Mouse (Mus musculus): ENCODE measurements at regions not wholly inside any gene's neighbourhood (a gene's known extent, or its start where the extent isn't known, plus 50 kb on each side); places are given as distances from the start of the nearest gene placed in this dataset.
A peak's percentile ranks its signal among the peaks of the same experiment; 100 is the strongest.

DNA sequence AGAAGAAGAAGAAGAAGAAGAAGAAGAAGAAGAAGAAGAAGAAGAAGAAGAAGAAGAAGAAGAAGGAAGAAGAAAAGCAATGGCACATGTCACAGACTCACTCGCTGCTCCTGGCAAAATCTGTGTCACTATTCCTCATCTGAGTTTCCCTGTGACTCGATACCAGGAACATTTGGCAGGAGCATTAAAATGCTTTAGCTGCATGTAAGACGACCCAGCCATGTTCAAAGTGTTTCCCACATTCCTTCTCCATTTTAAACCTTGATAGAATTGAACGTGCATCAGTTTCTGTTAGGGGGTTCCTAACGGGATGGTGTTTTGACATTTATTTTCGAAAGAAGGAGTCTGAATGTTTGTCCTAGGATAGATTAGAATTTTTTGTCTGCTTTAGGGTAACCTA, 51.2 kb upstream of the Pja2 start:
- TF ChIP-seq CTCF (IDR thresholded peaks at IDR 0.05; ENCODE audit: low read depth, low read length) (no peak), EP300 (IDR thresholded peaks at IDR 0.05; ENCODE audit: insufficient read depth, low read depth, low read length) (no peak), POLR2A (IDR thresholded peaks at IDR 0.05; ENCODE audit: insufficient read depth, low read length) (no peak)
- Histone ChIP-seq H3K27ac (ENCODE audit: insufficient read depth, low read length) (no peak overlapping the region), H3K4me1 (ENCODE audit: control insufficient read depth, insufficient read depth, low read length) (no peaks in the 10 kb centered on the region), H3K27me3 (ENCODE audit: control insufficient read depth, insufficient read depth, low read length, poor library complexity, severe bottlenecking) (no peaks in the 10 kb centered on the region), H3K9ac (ENCODE audit: low read depth, poor library complexity, severe bottlenecking) (no peak overlapping the region), H3K4me3 (ENCODE audit: low read depth, low read length) (no peak overlapping the region), H3K36me3 (ENCODE audit: control insufficient read depth, insufficient read depth, low read length, poor library complexity, severe bottlenecking) (no peaks in the 10 kb centered on the region), H3K9me3 (replicated peaks; ENCODE audit: control insufficient read depth, insufficient read depth, low read length, poor library complexity, severe bottlenecking) (no peaks in the 10 kb centered on the region)

DNA sequence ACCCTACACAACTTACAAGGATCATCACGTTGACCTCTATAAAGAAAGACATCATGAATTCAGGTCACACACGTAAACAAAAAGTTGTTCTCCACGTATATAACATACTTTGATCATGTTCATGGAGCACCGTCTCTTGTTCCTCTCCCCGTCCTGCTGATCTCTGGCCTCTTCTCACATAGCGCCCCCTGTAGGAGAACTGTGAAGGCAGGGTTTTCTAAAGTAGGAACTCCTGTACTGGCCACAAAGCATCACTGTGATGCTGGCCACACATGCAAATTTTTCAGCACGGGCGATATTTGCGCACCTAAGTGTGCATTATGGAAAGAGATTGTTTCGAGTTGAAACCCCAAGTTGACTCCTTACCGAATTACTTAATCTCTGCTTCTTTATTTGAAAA, 51.9 kb upstream of the Pja2 start:
- H3K36me3 ChIP-seq (ENCODE audit: control insufficient read depth, insufficient read depth, low read length, poor library complexity, severe bottlenecking): no peaks in the 10 kb centered on the region
- H3K4me1 ChIP-seq (ENCODE audit: control insufficient read depth, insufficient read depth, low read length): no peaks in the 10 kb centered on the region
- H3K4me3 ChIP-seq (ENCODE audit: low read depth, low read length): no peak overlapping the region
- H3K9me3 ChIP-seq (replicated peaks; ENCODE audit: control insufficient read depth, insufficient read depth, low read length, poor library complexity, severe bottlenecking): no peaks in the 10 kb centered on the region
- H3K9ac ChIP-seq (ENCODE audit: low read depth, poor library complexity, severe bottlenecking): no peak overlapping the region
- no peak for TF ChIP-seq POLR2A (IDR thresholded peaks at IDR 0.05; ENCODE audit: insufficient read depth, low read length)
- no peak for TF ChIP-seq EP300 (IDR thresholded peaks at IDR 0.05; ENCODE audit: insufficient read depth, low read depth, low read length)
- peak; percentile 21 for TF ChIP-seq CTCF (IDR thresholded peaks at IDR 0.05; ENCODE audit: low read depth, low read length)
- H3K27ac ChIP-seq (ENCODE audit: insufficient read depth, low read length): no peak overlapping the region
- H3K27me3 ChIP-seq (ENCODE audit: control insufficient read depth, insufficient read depth, low read length, poor library complexity, severe bottlenecking): no peaks in the 10 kb centered on the region

DNA sequence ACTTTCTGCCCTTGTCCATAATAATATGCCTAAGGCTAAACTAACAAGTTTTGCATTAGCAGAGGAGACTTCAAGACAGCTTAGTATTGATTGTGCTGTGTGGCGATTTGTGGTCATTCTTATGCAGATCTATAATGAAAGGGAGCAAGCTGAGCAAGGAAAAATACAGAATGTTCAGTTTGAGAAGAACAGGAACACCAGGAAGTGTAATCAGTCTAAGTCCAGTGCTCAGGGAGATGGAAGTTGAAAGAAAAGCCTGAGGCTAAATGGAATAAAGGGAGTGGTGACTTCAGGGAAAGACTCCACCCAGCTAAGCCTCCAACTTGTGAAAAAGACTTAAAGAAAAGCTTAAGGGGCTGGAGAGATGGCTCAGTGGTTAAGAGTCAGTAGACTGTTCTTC, 58.6 kb upstream of the Pja2 start:
- H3K9me3 ChIP-seq (replicated peaks; ENCODE audit: control insufficient read depth, insufficient read depth, low read length, poor library complexity, severe bottlenecking): peaks cover 3% of the 10 kb centered on the region
- no peak for TF ChIP-seq EP300 (IDR thresholded peaks at IDR 0.05; ENCODE audit: insufficient read depth, low read depth, low read length)
- TF ChIP-seq CTCF (IDR thresholded peaks at IDR 0.05; ENCODE audit: low read depth, low read length): no peak
- TF ChIP-seq POLR2A (IDR thresholded peaks at IDR 0.05; ENCODE audit: insufficient read depth, low read length): no peak
- H3K36me3 ChIP-seq (ENCODE audit: control insufficient read depth, insufficient read depth, low read length, poor library complexity, severe bottlenecking): no peaks in the 10 kb centered on the region
- no peak overlapping the region for H3K4me3 ChIP-seq (ENCODE audit: low read depth, low read length)
- H3K4me1 ChIP-seq (ENCODE audit: control insufficient read depth, insufficient read depth, low read length): no peaks in the 10 kb centered on the region
- no peaks in the 10 kb centered on the region for H3K27me3 ChIP-seq (ENCODE audit: control insufficient read depth, insufficient read depth, low read length, poor library complexity, severe bottlenecking)
- no peak overlapping the region for H3K27ac ChIP-seq (ENCODE audit: insufficient read depth, low read length)
- H3K9ac ChIP-seq (ENCODE audit: low read depth, poor library complexity, severe bottlenecking): no peak overlapping the region

DNA sequence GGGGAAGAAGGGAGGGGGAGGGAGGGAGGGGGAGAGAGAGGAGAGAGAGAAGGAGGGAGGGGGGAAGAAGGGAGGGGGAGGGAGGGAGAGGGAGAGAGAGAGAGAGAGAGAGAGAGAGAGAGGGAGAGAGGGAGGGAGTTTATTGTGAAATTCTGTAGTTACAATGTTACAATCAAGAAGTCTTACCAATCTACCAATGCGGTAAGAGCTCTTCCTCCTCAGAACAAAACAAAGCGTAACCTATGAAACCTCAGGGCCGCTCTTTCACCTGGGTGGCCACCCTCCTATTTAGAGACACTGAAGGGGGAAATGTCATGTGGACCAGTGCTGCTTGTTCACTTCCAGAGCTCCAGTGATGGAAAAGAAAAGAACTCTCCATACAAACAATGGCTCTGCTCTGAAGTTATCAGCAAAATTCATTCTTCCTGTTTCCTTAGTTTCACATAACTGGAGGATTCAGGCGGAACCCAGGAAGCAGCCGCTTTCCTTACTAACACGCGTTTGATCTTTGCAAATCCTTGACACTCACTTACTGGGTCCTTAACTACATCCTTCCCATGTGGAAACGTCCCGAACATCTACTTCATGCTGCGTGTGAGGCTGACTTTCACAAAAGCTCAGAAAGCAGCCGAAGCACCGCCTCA, 65.7 kb upstream of the Pja2 start:
- Histone ChIP-seq H3K4me1 (ENCODE audit: control insufficient read depth, insufficient read depth, low read length) (no peaks in the 10 kb centered on the region), H3K36me3 (ENCODE audit: control insufficient read depth, insufficient read depth, low read length, poor library complexity, severe bottlenecking) (no peaks in the 10 kb centered on the region)

DNA sequence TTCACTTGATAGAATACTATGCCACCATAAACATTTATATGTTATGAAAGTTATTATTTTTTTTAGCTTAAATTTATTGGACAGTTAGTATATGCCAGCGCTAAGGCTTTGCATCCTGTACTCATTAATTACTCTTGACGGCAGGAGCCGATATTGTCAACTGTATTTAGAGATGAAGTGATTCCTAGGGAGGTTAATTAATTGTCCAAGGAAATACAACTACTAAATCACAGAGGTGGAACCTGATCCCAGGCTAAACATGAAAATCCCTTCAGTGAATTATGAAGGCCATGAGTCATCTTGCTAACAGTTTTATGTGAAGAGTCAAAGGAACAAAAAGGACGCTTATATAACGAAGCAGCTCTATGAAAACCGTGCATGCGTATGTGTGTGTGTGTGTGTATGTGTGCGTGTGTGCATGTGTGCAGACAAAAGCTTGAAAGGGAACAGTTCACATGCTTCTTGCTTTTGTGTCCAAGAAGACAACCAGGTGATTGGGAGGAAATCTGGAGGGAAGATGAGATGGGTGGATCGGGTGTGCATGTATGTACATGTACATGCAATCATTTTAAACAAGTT, 66.5 kb upstream of the Pja2 start:
- no peaks in the 10 kb centered on the region for H3K27me3 ChIP-seq (ENCODE audit: control insufficient read depth, insufficient read depth, low read length, poor library complexity, severe bottlenecking)
- no peaks in the 10 kb centered on the region for H3K4me1 ChIP-seq (ENCODE audit: control insufficient read depth, insufficient read depth, low read length)
- H3K4me3 ChIP-seq (ENCODE audit: low read depth, low read length): no peak overlapping the region
- TF ChIP-seq POLR2A (IDR thresholded peaks at IDR 0.05; ENCODE audit: insufficient read depth, low read length) (no peak), CTCF (IDR thresholded peaks at IDR 0.05; ENCODE audit: low read depth, low read length) (no peak), EP300 (IDR thresholded peaks at IDR 0.05; ENCODE audit: insufficient read depth, low read depth, low read length) (no peak)
- H3K9me3 ChIP-seq (replicated peaks; ENCODE audit: control insufficient read depth, insufficient read depth, low read length, poor library complexity, severe bottlenecking): no peaks in the 10 kb centered on the region
- H3K9ac ChIP-seq (ENCODE audit: low read depth, poor library complexity, severe bottlenecking): no peak overlapping the region
- no peak overlapping the region for H3K27ac ChIP-seq (ENCODE audit: insufficient read depth, low read length)
- no peaks in the 10 kb centered on the region for H3K36me3 ChIP-seq (ENCODE audit: control insufficient read depth, insufficient read depth, low read length, poor library complexity, severe bottlenecking)

More for the DNA sequence above, 65.7 kb upstream of the Pja2 start:
- no peak for TF ChIP-seq POLR2A (IDR thresholded peaks at IDR 0.05; ENCODE audit: insufficient read depth, low read length)
- TF ChIP-seq CTCF (IDR thresholded peaks at IDR 0.05; ENCODE audit: low read depth, low read length): no peak
- TF ChIP-seq EP300 (IDR thresholded peaks at IDR 0.05; ENCODE audit: insufficient read depth, low read depth, low read length): no peak
- Histone ChIP-seq H3K27me3 (ENCODE audit: control insufficient read depth, insufficient read depth, low read length, poor library complexity, severe bottlenecking) (no peaks in the 10 kb centered on the region), H3K4me3 (ENCODE audit: low read depth, low read length) (no peak overlapping the region), H3K9ac (ENCODE audit: low read depth, poor library complexity, severe bottlenecking) (no peak overlapping the region), H3K9me3 (replicated peaks; ENCODE audit: control insufficient read depth, insufficient read depth, low read length, poor library complexity, severe bottlenecking) (no peaks in the 10 kb centered on the region), H3K27ac (ENCODE audit: insufficient read depth, low read length) (no peak overlapping the region)

DNA sequence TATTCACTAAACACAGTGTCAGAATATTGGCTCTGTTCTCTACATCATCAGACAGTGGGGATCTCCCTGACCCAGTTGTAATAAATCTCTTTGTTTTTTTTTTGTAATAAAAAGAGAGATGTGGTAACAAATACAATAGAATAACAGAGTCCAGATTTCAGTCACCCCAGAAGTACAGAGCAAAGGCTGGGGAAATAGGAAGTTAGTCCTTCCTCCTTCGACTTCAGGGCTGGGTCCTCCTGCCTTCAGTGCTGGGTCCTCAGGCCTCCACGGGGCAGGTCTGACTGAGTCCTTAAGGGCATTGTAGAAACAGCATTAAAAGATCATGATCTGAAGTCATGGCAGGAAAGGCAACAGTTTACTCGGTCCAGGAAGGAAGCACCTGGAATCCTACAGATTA, 67.0 kb upstream of the Pja2 start:
- H3K36me3 ChIP-seq (ENCODE audit: control insufficient read depth, insufficient read depth, low read length, poor library complexity, severe bottlenecking): no peaks in the 10 kb centered on the region
- H3K4me3 ChIP-seq (ENCODE audit: low read depth, low read length): no peak overlapping the region

More for the DNA sequence above, 67.0 kb upstream of the Pja2 start:
- TF ChIP-seq CTCF (IDR thresholded peaks at IDR 0.05; ENCODE audit: low read depth, low read length): no peak
- no peak for TF ChIP-seq POLR2A (IDR thresholded peaks at IDR 0.05; ENCODE audit: insufficient read depth, low read length)
- TF ChIP-seq EP300 (IDR thresholded peaks at IDR 0.05; ENCODE audit: insufficient read depth, low read depth, low read length): no peak
- Histone ChIP-seq H3K27ac (ENCODE audit: insufficient read depth, low read length) (no peak overlapping the region), H3K9me3 (replicated peaks; ENCODE audit: control insufficient read depth, insufficient read depth, low read length, poor library complexity, severe bottlenecking) (no peaks in the 10 kb centered on the region), H3K9ac (ENCODE audit: low read depth, poor library complexity, severe bottlenecking) (no peak overlapping the region), H3K27me3 (ENCODE audit: control insufficient read depth, insufficient read depth, low read length, poor library complexity, severe bottlenecking) (no peaks in the 10 kb centered on the region), H3K4me1 (ENCODE audit: control insufficient read depth, insufficient read depth, low read length) (no peaks in the 10 kb centered on the region)

Data from ES-Bruce4 (cell line).